Mouse (Mus musculus): Measurements from ENCODE around the gene Il4ra.

Il4ra gene

DNA sequence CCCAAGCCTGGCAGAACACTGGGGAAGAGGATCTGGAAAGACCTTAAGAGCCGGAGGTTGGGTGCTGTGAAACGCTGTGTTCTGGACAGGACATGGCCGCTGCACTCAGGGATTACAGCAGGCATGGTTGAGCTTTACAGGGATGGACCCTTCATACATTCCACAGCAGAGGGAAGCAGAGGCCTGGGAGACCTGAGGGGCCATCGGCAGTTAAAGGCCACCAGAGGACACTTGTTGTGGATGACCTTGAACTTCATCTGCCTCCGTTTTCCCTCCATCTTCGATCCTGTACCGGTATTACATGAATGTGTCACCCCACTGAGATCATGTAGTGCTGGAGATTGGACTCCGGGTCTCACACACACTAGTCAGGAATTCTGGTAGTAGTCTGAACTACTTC is 2.0 kb upstream of the Il4ra start:
- no peak for DNase-seq (ENCODE audit: low read depth, low spot score)

DNA sequence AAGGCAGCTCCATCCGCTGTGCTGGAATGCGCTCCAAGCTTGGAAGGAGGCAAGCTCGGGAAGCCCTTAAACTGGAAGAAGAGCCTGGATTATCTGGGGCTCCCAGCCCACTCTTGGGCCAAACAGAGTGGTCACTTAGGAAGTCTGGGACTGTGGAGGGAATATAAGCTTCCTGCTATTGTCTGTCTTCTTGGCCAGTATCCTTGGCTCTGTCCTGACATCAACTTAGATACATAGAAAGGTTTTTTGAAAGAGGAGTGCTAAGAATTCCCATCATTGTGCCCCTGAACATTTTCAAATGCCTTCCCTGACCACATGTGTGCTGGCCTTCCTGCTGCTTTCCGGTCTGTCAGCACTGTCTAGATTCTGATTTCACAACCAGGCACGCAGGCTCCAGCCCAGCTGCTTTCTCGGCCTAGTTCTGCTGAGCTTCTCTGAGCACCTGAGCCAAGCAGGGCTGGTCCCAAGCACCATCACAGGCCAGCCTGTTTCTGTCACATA is 989 bp upstream of the Il4ra start:
- DNase-seq (ENCODE audit: low read depth, low spot score), result no peak

DNA sequence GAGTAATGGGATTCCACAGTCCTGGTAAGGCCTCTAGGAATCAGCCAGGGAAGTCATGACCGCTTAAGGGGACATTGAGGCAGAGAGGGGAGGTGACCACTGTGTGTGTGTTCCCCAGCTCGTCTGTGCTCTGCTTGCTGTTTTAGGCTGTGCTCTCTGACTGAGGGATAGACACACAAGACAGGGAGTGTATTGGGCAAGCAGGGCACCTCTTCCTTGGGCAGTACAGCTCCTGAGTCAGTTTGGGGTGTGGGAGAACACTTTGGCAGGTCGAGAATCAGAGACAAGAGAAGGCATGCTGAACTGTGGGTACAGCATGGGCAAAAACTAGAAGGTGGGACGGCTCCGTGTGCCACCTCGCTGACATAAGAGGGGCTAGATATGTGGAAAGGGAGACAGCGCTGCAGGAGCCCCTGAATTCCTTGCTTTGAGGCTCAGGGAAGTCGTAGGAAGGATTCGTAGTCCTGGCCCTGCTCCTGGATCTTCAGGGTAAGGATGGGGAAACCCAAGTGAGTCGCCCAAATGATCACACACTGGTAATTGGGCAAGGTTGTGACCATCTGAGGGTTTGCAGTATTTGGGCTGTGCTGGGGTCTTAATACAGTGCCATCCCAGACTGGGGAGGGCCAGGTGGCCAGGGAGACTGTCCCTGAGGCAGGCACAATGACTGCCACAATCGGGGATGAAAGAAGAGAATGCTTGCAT is 1.1 kb downstream of the Il4ra start:
- no peak for DNase-seq (ENCODE audit: low read depth, low spot score)

DNA sequence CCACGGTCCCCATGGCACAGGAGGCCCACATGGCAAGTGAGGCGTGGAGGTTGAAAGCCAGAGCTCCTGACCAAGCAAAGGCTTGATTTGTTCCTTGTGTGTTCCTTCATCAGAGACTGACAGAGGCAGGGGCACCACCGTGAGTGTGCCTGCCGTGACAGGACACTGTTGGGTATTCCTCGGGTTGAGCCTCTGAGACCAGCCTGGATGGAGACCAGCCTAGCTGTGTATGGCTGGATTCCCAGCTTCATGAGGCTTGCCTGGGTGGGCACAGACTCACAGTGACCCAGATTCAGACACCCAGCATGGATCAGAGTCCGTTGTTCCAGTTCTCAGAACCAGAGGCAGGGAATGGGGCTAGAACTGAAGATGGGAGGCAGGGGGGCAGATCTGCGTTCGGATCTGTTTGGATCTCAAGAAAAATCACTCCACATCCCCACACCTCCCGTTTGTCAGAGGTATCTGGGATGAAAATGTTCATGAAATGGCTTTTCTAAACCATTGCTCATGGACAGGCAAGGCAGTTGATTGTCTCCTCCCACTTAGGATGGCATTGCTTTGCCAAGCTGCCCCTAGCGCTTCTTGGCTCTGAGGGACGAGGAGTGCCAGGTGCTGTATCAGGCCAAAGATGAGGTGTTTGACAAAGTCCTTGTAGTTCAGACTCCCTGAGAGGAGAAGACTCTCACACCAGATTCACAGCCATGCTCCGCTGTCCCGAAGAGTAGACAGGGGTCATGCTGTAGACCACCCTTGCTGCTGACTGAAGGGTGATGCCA is 1.9 kb downstream of the Il4ra start:
- DNase-seq (ENCODE audit: low read depth, low spot score), result no peak

DNA sequence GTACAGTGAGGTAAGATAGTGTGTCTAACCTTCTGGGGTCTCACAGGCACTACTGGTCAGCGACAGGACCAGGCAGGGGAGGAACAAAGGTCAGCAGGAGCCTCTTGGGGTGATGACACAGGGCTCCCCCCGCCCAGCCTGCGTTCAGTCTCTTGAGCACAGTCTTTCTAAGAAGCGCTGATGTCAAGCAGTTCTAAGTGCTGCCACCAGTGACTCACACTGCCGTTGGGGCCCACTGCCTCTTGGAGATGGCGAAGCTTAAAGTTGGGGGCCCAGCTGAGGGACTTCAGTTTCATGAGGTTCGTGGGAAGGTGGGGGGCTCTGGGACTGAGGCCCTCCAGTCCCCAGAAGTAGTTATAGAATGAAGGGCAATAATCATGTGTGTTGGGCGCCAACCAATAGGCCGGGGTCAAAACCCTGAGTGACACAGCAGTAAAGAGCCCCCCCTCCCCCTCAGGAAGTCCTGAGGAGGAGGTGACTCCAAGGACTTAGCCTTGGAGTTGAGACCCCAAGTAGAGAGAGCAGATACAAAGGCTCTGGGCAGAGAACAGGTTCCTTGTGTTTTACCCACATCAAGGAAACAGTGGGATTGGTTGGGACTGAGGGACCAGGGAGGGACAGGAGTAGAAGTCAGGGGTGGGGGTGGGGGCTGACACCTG is 2.7 kb downstream of the Il4ra start:
- DNase-seq (ENCODE audit: low read depth, low spot score), result no peak

DNA sequence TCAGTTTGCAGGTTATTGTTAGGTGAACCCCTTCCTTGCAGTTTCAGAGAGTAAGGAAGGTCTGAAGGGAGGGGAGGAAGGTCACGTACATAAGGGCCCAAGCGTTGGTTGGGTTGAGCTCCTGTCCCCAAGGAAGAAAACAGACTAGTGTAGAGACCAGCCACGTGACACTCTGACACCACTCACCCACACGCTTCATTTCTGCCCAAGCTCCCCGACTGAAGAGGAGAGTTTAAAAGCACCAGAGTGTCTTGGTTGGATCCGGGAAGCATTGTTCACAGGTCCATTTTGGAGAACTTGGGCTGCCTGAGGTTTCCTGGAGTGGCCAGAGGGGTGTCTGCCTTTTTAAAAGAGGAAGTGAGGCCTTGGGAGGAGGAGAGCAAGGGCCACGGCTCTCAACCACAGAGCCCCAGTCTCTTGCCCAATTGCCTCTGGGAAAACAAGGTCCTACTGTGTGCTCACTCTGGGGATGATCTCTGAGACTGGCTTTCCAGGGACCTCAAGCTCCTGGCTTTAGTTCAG is 3.5 kb downstream of the Il4ra start:
- no peak for DNase-seq (ENCODE audit: low read depth, low spot score)

DNA sequence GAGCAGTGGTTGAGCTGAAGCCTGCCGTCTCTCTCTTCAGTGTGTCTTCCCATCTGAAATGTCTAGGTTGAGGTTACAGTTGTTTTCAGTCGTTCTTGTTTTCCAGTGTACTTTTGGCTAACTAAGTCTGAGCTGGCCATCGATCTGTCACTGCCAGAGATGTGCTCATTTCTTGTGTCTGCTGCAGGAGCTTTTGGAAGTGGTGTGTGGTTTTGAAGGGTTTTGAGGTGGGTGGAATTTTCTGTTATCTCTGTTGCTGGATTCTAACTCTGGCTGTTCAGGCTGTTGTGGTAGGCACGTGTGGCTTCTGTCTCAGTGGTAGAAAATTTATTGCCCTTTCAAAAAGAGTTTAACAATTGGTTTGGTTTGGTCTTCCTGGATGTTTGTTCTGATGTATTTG is 4.2 kb downstream of the Il4ra start:
- DNase-seq (ENCODE audit: low read depth, low spot score), result no peak

DNA sequence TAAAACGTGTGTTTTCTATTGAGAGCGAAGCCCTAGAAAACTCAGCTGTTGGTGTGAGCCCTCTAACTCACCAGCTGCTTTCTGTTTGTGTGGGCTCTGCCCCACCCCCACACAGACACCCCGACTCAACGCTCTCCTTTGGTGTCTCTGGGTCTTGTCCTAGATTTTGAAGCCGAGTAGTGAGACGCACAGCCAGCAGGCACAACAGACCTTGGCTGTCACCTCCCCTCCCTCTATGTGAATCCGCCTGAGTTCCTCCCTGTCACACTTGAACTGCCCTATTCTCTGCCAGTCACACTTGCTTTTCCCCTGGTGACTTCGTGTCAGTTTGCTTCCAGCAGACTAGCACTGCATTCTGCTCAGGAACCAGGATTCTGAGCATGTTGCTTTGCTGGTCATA is 4.9 kb downstream of the Il4ra start:
- DNase-seq (ENCODE audit: low read depth, low spot score), result no peak

DNA sequence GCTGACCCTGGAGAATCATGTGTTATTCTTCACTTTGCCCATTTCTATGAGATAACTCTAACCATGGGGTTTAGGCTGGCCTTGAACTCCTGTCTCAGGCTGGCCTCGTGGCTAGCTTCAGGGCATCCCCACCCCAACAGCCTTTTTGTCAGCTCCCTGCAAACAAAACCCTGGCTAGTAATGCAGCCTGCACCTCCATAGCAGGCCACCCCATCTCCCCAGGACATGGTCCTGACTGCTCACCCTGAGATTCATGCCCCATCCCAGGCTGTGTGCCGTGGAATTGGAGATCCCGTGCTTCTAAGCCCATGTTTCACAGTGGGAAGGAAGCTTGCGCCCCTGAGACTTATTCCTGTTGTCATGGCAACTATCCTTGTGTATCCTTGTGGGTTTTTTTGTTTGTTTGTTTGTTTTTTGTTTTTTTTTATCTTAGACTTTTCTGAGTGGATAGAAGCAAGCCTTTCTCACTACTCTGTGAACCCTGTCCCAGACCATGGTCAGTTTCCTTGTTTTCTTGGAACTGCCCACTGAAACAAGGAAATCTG is 6.6 kb downstream of the Il4ra start:
- DNase-seq (ENCODE audit: low read depth, low spot score), result no peak

DNA sequence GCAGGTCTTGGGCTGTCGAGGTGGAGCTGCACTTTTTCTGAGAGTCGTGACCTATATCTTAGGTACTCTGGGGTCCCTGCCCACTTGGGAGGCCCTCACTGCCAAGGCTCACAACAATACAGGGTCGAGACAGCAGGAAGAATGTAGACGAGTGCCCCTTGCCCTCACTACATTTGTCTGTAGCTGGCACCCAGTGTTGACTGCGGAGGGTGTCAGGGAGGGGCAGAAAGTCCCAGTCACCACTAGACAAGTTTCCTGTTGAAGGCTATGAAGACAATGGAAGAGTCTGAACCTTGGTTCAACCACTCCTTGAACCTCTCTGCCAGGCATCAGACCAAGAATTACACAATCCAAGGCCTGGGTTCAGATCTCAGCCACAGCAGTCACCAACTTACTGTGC is 7.1 kb downstream of the Il4ra start:
- DNase-seq (ENCODE audit: low read depth, low spot score), result no peak

DNA sequence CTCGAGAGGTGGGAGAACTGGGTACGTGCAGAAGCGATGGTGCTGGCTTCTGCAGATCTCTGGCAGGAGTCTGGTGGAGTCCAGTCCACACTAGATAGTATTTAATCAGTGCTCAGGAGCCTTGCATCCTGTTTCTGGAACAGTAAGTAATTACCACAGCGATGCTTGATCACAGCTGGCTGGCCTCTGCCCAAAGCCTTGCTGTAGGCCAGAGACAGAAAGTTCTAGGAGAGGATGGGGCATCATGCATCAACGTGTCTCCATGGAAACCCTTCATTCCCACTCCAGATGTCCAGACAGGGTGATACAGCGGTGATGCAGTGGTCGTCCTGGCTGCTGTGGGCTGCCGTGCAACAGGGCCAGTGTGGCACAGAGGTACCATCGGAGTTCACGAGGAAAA is 7.6 kb downstream of the Il4ra start:
- DNase-seq (ENCODE audit: low read depth, low spot score), result no peak

DNA sequence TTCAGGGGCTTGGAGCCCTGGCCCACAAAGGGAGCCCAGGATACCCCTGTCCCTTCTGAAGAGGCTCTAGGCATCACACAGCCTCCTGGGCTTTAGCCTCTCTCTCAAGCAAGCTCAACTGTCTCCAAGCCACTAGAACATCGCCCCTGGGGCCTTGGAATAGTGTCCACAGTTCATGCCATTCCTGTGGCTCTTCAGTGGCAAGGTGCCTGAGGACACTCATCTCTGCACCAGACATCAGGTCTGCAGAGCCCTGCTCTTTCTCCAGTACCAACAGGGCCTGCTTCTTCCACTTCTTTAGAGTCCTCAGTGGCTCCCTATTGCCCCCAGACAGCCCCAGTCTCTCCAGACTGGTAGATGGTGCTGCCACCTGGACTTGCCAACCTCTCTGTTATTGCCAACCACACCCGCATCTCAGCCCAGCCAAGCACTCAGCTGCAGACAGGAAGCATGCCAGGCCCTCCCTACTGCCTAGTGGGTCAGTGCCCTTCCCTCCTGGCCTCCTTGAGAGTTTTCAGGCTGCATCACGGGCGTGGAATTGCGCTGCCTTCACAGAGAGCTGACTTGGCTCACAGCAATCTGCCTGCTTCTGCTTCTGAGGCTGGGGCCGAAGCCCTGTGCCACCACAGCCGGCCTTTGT is 8.3 kb downstream of the Il4ra start:
- no peak for DNase-seq (ENCODE audit: low read depth, low spot score)

DNA sequence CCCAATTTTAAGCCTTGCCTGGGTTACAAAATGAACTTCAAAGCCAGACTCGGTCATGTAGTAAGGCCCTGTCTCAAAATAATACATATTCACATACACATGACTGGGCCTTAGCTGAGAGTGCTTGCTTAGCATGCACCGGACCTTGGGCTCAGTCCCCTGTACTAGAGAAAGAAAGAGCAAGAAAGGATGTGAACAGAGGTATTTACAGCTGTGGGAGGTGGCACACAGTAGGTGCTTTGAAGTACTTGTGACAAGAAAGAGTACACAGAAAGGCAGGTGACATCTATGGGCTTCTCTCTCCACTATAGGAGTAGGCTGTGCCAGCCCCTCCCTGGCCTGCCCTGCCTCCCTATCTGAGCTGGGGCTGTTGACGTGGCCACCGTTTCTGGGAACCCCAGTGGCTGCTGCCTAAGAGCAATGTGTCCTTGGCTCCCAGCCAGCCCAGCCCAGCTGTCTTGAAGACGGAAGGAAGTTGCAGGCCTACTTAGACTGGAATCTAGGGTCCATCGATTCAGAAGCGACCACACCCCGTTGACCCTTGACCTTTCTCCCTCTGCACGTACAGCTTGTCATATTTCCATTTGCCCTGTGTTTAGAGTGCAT is 9.3 kb downstream of the Il4ra start:
- no peak for DNase-seq (ENCODE audit: low read depth, low spot score)

DNA sequence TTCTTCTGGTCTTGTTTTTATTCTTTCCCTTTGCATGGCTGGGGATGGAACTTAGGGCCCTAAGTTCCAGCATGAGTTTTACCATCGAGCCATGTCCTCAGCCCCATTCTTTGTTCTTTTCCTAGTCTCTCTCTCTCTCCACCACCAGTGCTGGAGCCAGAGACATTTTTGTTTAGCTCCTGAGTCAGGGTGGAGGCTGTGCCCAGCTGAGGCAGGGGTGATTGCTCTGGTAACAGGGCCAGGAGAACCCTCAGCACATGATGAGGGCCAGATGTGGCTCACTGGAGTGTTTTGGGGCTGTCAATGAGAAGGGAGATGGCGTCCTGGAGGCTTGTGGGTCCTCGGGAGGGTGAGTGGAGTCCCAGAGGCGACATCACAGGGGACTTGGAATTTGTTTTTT is 10.5 kb downstream of the Il4ra start:
- no peak for DNase-seq (ENCODE audit: low read depth, low spot score)

DNA sequence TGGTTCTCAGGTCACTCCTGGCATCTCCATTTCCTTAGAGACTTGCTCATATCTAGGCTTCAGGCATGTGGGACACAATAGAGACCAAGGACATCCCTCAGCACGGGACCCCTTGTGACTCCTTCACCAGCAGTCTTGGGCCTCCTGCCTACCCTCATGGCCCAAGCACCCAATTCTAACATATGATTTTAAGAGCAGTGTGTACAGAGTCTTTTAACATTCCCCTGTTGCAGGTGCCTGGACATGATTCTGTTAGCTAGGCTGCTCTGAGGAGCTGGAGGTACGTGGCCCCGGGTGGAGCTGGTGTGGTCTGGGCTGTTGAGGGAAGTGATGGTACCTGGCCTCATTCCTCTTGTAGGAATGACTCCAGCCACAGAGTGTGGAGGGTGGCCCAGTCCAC is 11.2 kb downstream of the Il4ra start:
- no peak for DNase-seq (ENCODE audit: low read depth, low spot score)

DNA sequence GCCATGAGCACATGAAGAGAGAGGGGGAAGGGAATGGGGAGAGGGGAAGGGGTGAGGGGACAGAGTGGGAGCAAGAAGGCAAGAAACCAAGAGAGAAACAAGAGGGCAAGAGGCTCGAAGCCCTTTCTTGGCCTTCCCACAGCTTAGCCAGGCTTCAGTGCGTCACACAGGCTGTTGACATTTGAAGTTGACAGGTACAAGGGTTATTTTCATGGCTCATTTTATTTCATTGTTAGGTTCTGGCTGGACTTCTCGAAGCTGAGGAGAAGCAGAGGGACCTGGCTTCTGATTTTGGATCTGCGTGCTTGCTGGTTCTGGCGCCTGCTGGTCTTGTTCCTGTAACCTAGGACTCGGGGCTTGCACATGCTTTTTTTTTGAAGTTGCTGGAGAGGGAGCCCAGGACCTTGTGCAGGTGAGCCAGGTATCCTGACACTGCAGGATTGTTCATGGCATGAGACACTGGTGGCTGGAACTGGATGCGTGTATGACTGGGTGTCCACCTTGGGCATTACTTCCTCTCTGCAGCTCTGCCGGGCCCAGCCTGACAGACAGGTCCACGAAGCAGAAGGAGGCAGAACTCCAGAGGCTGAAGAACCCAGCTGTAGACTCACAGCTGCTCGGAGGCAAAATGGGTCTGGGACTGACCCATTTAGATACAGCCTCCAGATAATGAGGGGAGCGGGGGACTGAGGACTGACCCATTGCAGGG is 12.6 kb downstream of the Il4ra start:
- no peak for DNase-seq (ENCODE audit: low read depth, low spot score)

DNA sequence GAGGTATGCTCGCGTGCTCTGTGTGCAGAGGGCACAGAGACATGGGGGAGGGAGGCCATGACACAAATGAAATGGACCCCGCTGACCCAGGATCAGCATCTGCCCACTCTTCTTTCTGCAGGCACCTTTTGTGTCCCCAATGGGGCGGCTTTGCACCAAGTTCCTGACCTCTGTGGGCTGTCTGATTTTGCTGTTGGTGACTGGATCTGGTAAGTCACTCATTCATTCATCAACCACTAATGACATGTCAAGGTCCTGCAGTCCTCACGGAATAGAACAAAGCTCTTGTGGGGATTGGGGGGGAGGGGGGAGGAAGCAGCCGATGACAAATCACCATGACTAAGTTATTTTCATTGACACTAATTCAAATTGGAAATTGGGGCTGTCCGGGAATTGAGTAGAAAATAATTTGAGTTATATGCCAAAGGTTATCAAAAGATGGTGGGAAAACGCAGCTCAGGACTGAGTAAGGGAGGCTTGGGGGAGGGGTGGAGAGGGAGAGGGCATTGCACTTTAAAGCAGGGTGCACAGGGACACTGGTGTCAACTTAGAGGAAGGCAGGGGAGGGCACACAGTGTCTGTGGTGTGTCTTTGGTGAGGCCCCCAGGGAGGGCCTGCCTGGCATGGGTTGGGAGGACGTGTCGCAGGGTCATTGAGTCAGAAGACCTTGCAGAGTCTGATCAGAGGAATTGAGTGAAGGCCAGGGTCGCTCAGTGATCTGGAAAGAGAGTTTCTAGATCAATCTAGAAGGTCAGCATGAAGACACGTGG is 13.8 kb downstream of the Il4ra start:
- DNase-seq (ENCODE audit: low read depth, low spot score), result no peak

DNA sequence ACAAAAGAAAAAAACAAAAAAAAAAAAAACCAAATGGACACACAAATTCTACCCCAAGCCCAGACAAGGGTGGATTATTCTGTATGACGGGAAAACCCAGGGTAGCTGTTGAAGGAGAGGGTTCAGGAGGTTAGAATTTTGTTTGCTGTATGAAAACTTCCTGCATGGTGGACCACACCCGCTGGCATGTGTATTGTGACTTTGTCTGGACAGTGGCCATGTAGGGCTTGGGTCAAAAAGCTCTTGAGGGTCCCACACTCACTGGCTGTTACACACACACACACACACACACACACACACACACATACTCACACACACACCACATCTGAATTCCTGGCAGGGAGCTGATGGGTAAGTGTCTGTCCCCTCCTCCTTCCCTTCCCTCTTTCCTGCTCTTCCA is 14.5 kb downstream of the Il4ra start:
- DNase-seq (ENCODE audit: low read depth, low spot score), result no peak

DNA sequence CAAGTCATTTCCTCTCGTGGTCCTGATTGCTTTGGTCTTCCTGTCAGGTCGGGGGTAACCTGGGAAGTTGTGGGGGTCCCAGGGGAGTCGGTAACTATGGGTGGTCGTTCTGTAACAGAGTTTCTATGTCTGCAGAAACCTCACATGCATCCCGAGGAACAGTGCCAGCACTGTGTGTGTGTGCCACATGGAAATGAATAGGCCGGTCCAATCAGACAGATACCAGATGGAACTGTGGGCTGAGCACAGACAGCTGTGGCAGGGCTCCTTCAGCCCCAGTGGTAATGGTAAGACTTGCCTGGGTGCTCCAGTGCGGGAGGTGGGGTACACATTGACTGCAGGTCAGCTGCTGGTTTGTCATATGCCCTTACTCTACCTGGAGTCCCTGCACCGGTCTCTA is 17.0 kb downstream of the Il4ra start:
- no peak for DNase-seq (ENCODE audit: low read depth, low spot score)

DNA sequence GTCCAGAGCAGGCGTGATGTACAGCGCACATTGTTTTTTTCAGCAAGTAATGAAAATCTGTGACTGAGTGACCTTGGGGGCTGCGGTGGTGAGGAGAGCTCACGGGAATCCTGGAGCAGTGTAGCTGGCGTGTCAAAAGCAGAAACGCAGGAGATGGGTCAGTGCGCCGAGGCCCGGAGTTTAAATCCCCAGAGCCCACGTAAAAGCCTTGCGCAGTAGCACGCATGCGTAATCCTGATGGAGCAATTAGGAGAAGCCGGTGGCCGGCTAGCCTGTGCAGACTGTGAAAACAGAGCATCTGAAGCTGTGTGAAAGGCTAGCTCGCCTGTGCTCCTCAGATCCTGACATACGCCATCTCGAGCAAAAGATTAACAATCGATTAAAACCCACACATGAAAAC is 20.0 kb downstream of the Il4ra start:
- no peak for DNase-seq (ENCODE audit: low read depth, low spot score)

Measured in forelimb bud, embryonic 11.5 days (tissue).